In the genomic region with DNA sequence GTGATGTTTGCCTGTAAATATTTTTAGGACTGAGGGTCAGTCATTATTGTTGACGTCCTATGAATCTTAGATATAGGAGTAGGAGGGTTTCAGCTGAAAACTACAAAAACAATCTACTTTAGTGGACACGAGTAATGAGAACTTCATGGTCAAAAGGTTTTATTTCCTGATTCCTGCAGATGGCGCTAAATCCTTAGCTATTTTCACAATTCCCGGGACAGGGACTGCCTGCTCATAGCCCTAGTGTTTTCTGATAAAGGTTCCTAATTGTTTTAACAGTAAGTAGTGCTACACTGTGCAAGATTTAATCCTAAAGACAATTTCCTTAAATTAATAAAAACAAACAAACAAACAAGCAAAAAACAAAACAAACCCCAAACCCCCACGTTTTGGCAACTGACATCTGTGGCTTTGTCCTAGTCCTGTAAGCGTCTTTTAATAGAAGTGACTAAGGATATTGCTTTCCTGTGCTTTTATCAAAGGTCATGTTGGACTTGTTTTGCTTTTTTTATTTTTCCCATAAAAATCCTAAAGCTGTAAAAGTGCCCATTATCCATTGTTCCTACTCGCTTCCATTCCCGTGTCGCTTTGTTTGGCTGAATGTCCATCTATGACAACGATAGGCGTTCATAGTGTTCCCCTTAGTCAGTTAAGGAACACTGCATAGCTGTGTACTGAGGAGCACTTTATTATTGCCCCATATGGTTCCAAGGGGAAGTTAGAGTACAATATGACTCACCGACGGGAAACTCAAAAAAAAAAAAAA, we compare ENCODE assay signal across 9 mouse cellular contexts. TPM values are rescaled to one million over a fixed set of nuclear protein-coding genes. Genes with fewer than 3 reads are reported as not detected.
DNase-seq lines count a peak whose midpoint lies in the region; ATAC-seq lines count a peak whose summit lies in the region.
"Had no signal": no experiment of that assay in that cellular context is flagged by ENCODE, and none has a peak within 500 bp of the region (broad histone marks: within the 10 kb centered on the region; RNA-seq: fewer than 3 reads in every experiment).

No protein-coding gene starts in this region.

- H3K4me3 ChIP-seq in embryonic facial prominence, embryonic 12.5 days: no peak overlapping the region
- no peak overlapping the region for H3K4me3 ChIP-seq in hindbrain, embryonic 13.5 days
- H3K4me3 ChIP-seq: embryonic facial prominence, embryonic 15.5 days had no signal

- intact Hi-C loops in left cerebral cortex, postnatal 4 days (cut with DNase I): loop anchor here (2.0 to 10.0 kb wide), 3 partner anchors 1205 to 1808 kb away; no protein-coding TSS in a partner anchor

- DNase-seq in left cerebral cortex, adult 18-20 months (ENCODE audit: low spot score in 2 of 2): peak; percentile 54
- no peak for DNase-seq in left cerebral cortex, adult 8-10 months (ENCODE audit: low spot score in 2 of 2)
- peak; percentile 60 for DNase-seq in ZHBTc4 (ENCODE audit: low read depth, low spot score)
- peak; percentile 12 for DNase-seq in left cerebral cortex, postnatal 4 days
- DNase-seq in naive thymus-derived CD4-positive, alpha-beta T cell, adult 2 months (ENCODE audit: low read depth): peak; percentile 2
- DNase-seq in T-cell, adult 2 months (ENCODE audit: low spot score): no peak

- H3K9me3 ChIP-seq in embryonic facial prominence, embryonic 12.5 days: no peaks in the 10 kb centered on the region
- no peaks in the 10 kb centered on the region for H3K9me3 ChIP-seq in hindbrain, embryonic 13.5 days
- H3K9me3 ChIP-seq: embryonic facial prominence, embryonic 15.5 days had no signal

- H3K4me2 ChIP-seq in embryonic facial prominence, embryonic 12.5 days (replicated peaks): no peak overlapping the region
- H3K4me2 ChIP-seq in hindbrain, embryonic 13.5 days: no peak overlapping the region
- H3K4me2 ChIP-seq: embryonic facial prominence, embryonic 15.5 days had no signal

- H3K27ac ChIP-seq in embryonic facial prominence, embryonic 12.5 days: no peak overlapping the region
- no peak overlapping the region for H3K27ac ChIP-seq in hindbrain, embryonic 13.5 days
- H3K27ac ChIP-seq: embryonic facial prominence, embryonic 15.5 days had no signal

- ATAC-seq in embryonic facial prominence, embryonic 12.5 days (ENCODE audit: insufficient number of reproducible peaks, insufficient read depth, low FRiP score, low TSS enrichment): 0 out of 2 replicates have a peak, but pooled peaks have one; percentile 64
- ATAC-seq in hindbrain, embryonic 13.5 days (ENCODE audit: low FRiP score): peak; percentile 76

- no peaks in the 10 kb centered on the region for H3K27me3 ChIP-seq in embryonic facial prominence, embryonic 12.5 days
- H3K27me3 ChIP-seq in hindbrain, embryonic 13.5 days: no peaks in the 10 kb centered on the region
- H3K27me3 ChIP-seq: embryonic facial prominence, embryonic 15.5 days had no signal

- H3K36me3 ChIP-seq in embryonic facial prominence, embryonic 12.5 days: no peaks in the 10 kb centered on the region
- H3K36me3 ChIP-seq in hindbrain, embryonic 13.5 days: no peaks in the 10 kb centered on the region
- H3K36me3 ChIP-seq: embryonic facial prominence, embryonic 15.5 days had no signal

- no peaks in the 10 kb centered on the region for H3K4me1 ChIP-seq in embryonic facial prominence, embryonic 12.5 days
- H3K4me1 ChIP-seq in hindbrain, embryonic 13.5 days (replicated peaks): no peaks in the 10 kb centered on the region
- H3K4me1 ChIP-seq: embryonic facial prominence, embryonic 15.5 days had no signal

- H3K9ac ChIP-seq in embryonic facial prominence, embryonic 12.5 days: no peak overlapping the region
- no peak overlapping the region for H3K9ac ChIP-seq in hindbrain, embryonic 13.5 days
- H3K9ac ChIP-seq: embryonic facial prominence, embryonic 15.5 days had no signal

- WGBS in embryonic facial prominence, embryonic 12.5 days: 49% methylated on average over 13 of the region's 13 CpGs
- 52% methylated on average over 13 of the region's 13 CpGs for WGBS in hindbrain, embryonic 13.5 days

RNA-seq across cellular contexts. Expression of gene Akr1e1, which starts 53.5 kb away (rescaled TPM):
- 10 to 100 TPM; 23.0 to 25.5 TPM for total RNA-seq in left cerebral cortex, adult 18-20 months (2021)
- 10 to 100 TPM; 15.4 to 28.6 (median 22.3) TPM for total RNA-seq in left cerebral cortex, adult 8-10 months (2022)
- polyA plus RNA-seq in embryonic facial prominence, embryonic 12.5 days (2016; fragmentation: Nextera tagmentation; extraction: Ambion mirVana): 45.0 and 45.6 TPM in 2 replicates
- polyA plus RNA-seq in hindbrain, embryonic 13.5 days (2015; fragmentation: Nextera tagmentation; extraction: Ambion mirVana): 42.1 and 52.7 TPM in 2 replicates
- total RNA-seq in left cerebral cortex, postnatal 4 days (2021): 10 to 100 TPM; 15.5 to 20.1 TPM

Comparison
In these comparisons a context has a peak if more than half of its experiments do, and no peak if none do; other contexts are left out.
1. DNase-seq: peak in left cerebral cortex, adult 18-20 months (2 of 2), ZHBTc4 (single experiment), left cerebral cortex, postnatal 4 days (single experiment) and naive thymus-derived CD4-positive, alpha-beta T cell, adult 2 months (single experiment); none in left cerebral cortex, adult 8-10 months (0 of 2) and T-cell, adult 2 months (single experiment).